Mouse (Mus musculus): ENCODE results near the gene Mylk. TPM values are rescaled to one million over a fixed set of nuclear protein-coding genes. Genes with fewer than 3 reads are reported as not detected.

Mylk gene
- polyA plus RNA-seq, 1 experiment from 2014 or later, result 144 TPM

GRCm38 (mm10) chr16:34950935-34951334 is 205.9 kb downstream of the Mylk start:
- Histone ChIP-seq H3K9me3 (ENCODE audit: control insufficient read depth, low read length) (no peaks in the 10 kb centered on the region), H3K4me1 (replicated peaks; ENCODE audit: control insufficient read depth, insufficient read depth, low read length) (peaks cover 10% of the 10 kb centered on the region; the same call in 1 of the 2 replicates), H3K9ac (ENCODE audit: low read length) (no peak overlapping the region), H3K27me3 (ENCODE audit: control insufficient read depth, insufficient read depth, low read depth, low read length) (no peaks in the 10 kb centered on the region), H3K4me2 (ENCODE audit: low read depth, low read length) (no peak overlapping the region), H3K27ac (ENCODE audit: low read length) (no peak overlapping the region), H3K36me3 (ENCODE audit: control insufficient read depth, insufficient read depth, low read length) (peaks cover 15% of the 10 kb centered on the region), H3K4me3 (ENCODE audit: low read length) (no peak overlapping the region)
- 85% methylated on average over 9 of the region's 9 CpGs for WGBS
- no peak for ATAC-seq (ENCODE audit: low read depth)

- 47% methylated on average over 5 of the region's 5 CpGs for WGBS
- Histone ChIP-seq H3K27me3 (ENCODE audit: control insufficient read depth, insufficient read depth, low read depth, low read length) (no peaks in the 10 kb centered on the region), H3K4me2 (ENCODE audit: low read depth, low read length) (no peak overlapping the region), H3K27ac (ENCODE audit: low read length) (peak overlapping the region; percentile 69), H3K9ac (ENCODE audit: low read length) (no peak overlapping the region), H3K4me1 (replicated peaks; ENCODE audit: control insufficient read depth, insufficient read depth, low read length) (peaks cover 10% of the 10 kb centered on the region; the same call in 1 of the 2 replicates), H3K4me3 (ENCODE audit: low read length) (no peak overlapping the region), H3K36me3 (ENCODE audit: control insufficient read depth, insufficient read depth, low read length) (peaks cover 24% of the 10 kb centered on the region), H3K9me3 (ENCODE audit: control insufficient read depth, low read length) (no peaks in the 10 kb centered on the region)
- peak; percentile 66 for ATAC-seq (ENCODE audit: low read depth)
Observed at GRCm38 (mm10) chr16:34952254-34952653, 207.2 kb downstream of the Mylk start.

DNA sequence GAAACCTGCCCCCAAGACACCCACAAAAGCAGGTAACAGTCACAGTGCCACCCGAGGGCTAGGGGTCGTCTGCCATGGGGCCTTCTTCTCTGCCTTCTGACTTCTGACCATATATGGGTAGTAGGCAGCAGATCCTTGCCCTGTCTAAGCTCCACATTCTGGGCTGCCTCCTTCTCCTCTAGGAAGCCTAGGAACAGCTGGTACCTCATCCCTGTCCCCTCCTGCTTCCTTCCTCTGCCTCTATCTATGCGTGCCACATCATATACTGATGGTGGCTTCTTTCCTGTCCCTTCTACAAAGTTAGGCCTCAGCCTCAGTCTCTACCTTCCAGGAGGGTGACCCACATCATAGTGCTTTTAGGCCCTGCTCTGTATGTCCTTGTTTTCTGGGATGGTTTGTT is 207.8 kb downstream of the Mylk start:
- H3K4me3 ChIP-seq (ENCODE audit: low read length), result no peak overlapping the region
- H3K27ac ChIP-seq (ENCODE audit: low read length), result peak overlapping the region; percentile 69
- 63% methylated on average over 3 of the region's 3 CpGs for WGBS
- H3K9ac ChIP-seq (ENCODE audit: low read length), result no peak overlapping the region
- H3K4me2 ChIP-seq (ENCODE audit: low read depth, low read length), result no peak overlapping the region
- H3K4me1 ChIP-seq (replicated peaks; ENCODE audit: control insufficient read depth, insufficient read depth, low read length), result peaks cover 13% of the 10 kb centered on the region; the same call in 1 of the 2 replicates
- no peaks in the 10 kb centered on the region for H3K9me3 ChIP-seq (ENCODE audit: control insufficient read depth, low read length)
- no peak for ATAC-seq (ENCODE audit: low read depth)
- no peaks in the 10 kb centered on the region for H3K27me3 ChIP-seq (ENCODE audit: control insufficient read depth, insufficient read depth, low read depth, low read length)
- peaks cover 24% of the 10 kb centered on the region for H3K36me3 ChIP-seq (ENCODE audit: control insufficient read depth, insufficient read depth, low read length)

- Histone ChIP-seq H3K4me1 (replicated peaks; ENCODE audit: control insufficient read depth, insufficient read depth, low read length) (peaks cover 17% of the 10 kb centered on the region), H3K27ac (ENCODE audit: low read length) (no peak overlapping the region; the same call in 1 of the 2 replicates), H3K9me3 (ENCODE audit: control insufficient read depth, low read length) (no peaks in the 10 kb centered on the region), H3K27me3 (ENCODE audit: control insufficient read depth, insufficient read depth, low read depth, low read length) (no peaks in the 10 kb centered on the region), H3K4me2 (ENCODE audit: low read depth, low read length) (no peak overlapping the region), H3K9ac (ENCODE audit: low read length) (no peak overlapping the region), H3K4me3 (ENCODE audit: low read length) (no peak overlapping the region), H3K36me3 (ENCODE audit: control insufficient read depth, insufficient read depth, low read length) (peaks cover 24% of the 10 kb centered on the region)
- WGBS, result 81% methylated on average over 10 of the region's 10 CpGs
- no peak for ATAC-seq (ENCODE audit: low read depth)
Observed at GRCm38 (mm10) chr16:34953501-34953900, 208.5 kb downstream of the Mylk start.

DNA sequence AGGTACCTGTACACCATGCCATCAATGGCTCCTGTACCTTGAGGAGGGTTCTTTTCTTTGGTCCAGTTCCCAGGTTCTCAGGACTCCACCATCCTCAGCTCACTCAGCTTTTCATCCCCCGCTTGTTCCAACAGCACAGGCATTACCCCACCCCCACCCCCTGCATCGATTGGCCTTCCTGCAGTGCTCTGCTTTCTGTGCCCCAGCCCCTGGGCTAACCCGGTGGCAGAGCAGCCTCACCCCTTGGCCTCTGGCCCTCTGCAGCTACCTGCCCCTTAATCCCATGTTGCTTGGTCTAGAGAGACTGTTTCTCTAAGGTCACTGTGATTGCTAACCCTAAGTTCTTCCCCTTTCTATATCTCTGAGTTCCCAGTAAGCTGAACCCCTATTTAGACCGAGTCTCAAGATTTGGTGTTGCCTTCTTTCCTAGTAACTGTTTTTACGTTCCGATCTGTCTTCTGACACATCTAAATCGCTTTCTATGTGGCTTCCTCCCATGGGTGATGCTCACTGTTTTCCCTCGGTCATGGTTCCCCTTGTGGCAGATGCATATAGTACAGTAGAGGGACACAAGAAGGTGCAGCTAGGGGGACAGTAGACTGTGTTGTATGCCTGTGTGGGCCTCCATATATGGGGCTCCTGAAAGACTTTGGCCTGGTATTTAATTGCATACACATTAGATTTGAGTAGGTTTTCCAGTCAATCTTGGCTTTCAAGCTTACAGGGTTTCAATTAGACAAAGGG is 212.6 kb downstream of the Mylk start:
- peaks cover 46% of the 10 kb centered on the region for H3K4me1 ChIP-seq (replicated peaks; ENCODE audit: control insufficient read depth, insufficient read depth, low read length)
- H3K4me2 ChIP-seq (ENCODE audit: low read depth, low read length), result no peak overlapping the region
- H3K27ac ChIP-seq (ENCODE audit: low read length), result peak overlapping the region; percentile 95
- no peak overlapping the region for H3K4me3 ChIP-seq (ENCODE audit: low read length)
- H3K27me3 ChIP-seq (ENCODE audit: control insufficient read depth, insufficient read depth, low read depth, low read length), result no peaks in the 10 kb centered on the region
- H3K36me3 ChIP-seq (ENCODE audit: control insufficient read depth, insufficient read depth, low read length), result peaks cover 24% of the 10 kb centered on the region
- ATAC-seq (ENCODE audit: low read depth), result no peak
- no peaks in the 10 kb centered on the region for H3K9me3 ChIP-seq (ENCODE audit: control insufficient read depth, low read length)
- H3K9ac ChIP-seq (ENCODE audit: low read length), result no peak overlapping the region
- WGBS, result 61% methylated on average over 8 of the region's 8 CpGs

DNA sequence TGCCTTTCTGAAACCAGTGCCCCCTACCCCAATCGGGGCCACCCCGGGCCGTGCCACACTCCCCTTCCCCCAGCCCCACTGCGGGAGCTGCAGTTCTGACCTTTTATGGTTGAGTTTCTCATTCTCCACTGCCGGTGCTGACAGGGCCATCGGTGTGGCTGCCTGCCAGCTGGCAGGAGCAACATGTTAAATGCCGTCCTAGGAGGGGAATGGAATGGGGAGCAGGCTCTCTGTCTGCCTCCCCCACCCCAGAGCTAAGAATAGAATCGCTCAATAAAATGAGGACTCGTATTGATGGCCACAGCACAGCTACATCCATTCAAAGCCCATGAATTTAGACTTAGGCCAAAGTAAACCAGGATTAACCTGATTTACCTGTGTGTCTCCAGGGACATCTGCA is 213.7 kb downstream of the Mylk start:
- 2% methylated on average over 9 of the region's 9 CpGs for WGBS

GRCm38 (mm10) chr16:34959261-34959660 is 214.3 kb downstream of the Mylk start:
- no peaks in the 10 kb centered on the region for H3K9me3 ChIP-seq (ENCODE audit: control insufficient read depth, low read length)
- H3K4me1 ChIP-seq (replicated peaks; ENCODE audit: control insufficient read depth, insufficient read depth, low read length), result peaks cover 55% of the 10 kb centered on the region
- ATAC-seq (ENCODE audit: low read depth), result peak; percentile 49
- peak overlapping the region; percentile 6; the same call in 1 of the 2 replicates for H3K4me2 ChIP-seq (ENCODE audit: low read depth, low read length)
- no peaks in the 10 kb centered on the region for H3K27me3 ChIP-seq (ENCODE audit: control insufficient read depth, insufficient read depth, low read depth, low read length)
- H3K9ac ChIP-seq (ENCODE audit: low read length), result peak overlapping the region; percentile 34
- WGBS, result 47% methylated on average over 5 of the region's 5 CpGs
- H3K36me3 ChIP-seq (ENCODE audit: control insufficient read depth, insufficient read depth, low read length), result peaks cover 21% of the 10 kb centered on the region
- no peak overlapping the region for H3K4me3 ChIP-seq (ENCODE audit: low read length)
- H3K27ac ChIP-seq (ENCODE audit: low read length), result peak overlapping the region; percentile 92

More for the DNA sequence above, 213.7 kb downstream of the Mylk start:
- H3K27ac ChIP-seq (ENCODE audit: low read length), result peak overlapping the region; percentile 95
- H3K9me3 ChIP-seq (ENCODE audit: control insufficient read depth, low read length), result no peaks in the 10 kb centered on the region
- peak overlapping the region; percentile 6; the same call in 1 of the 2 replicates for H3K4me2 ChIP-seq (ENCODE audit: low read depth, low read length)
- peaks cover 55% of the 10 kb centered on the region for H3K4me1 ChIP-seq (replicated peaks; ENCODE audit: control insufficient read depth, insufficient read depth, low read length)
- ATAC-seq (ENCODE audit: low read depth), result peak; percentile 91
- 0 out of 2 replicates have a peak overlapping the region, but pooled peaks have one; percentile 34 for H3K9ac ChIP-seq (ENCODE audit: low read length)
- peaks cover 17% of the 10 kb centered on the region; the same call in 1 of the 2 replicates for H3K36me3 ChIP-seq (ENCODE audit: control insufficient read depth, insufficient read depth, low read length)
- no peaks in the 10 kb centered on the region for H3K27me3 ChIP-seq (ENCODE audit: control insufficient read depth, insufficient read depth, low read depth, low read length)
- H3K4me3 ChIP-seq (ENCODE audit: low read length), result no peak overlapping the region

GRCm38 (mm10) chr16:34960243-34960642 is 215.2 kb downstream of the Mylk start:
- no peak for ATAC-seq (ENCODE audit: low read depth)
- Histone ChIP-seq H3K27ac (ENCODE audit: low read length) (peak overlapping the region; percentile 92), H3K4me3 (ENCODE audit: low read length) (no peak overlapping the region), H3K27me3 (ENCODE audit: control insufficient read depth, insufficient read depth, low read depth, low read length) (no peaks in the 10 kb centered on the region), H3K9ac (ENCODE audit: low read length) (peak overlapping the region; percentile 38), H3K4me2 (ENCODE audit: low read depth, low read length) (no peak overlapping the region), H3K4me1 (replicated peaks; ENCODE audit: control insufficient read depth, insufficient read depth, low read length) (peaks cover 55% of the 10 kb centered on the region), H3K9me3 (ENCODE audit: control insufficient read depth, low read length) (no peaks in the 10 kb centered on the region), H3K36me3 (ENCODE audit: control insufficient read depth, insufficient read depth, low read length) (peaks cover 14% of the 10 kb centered on the region)
- 70% methylated on average over 5 of the region's 5 CpGs for WGBS

DNA sequence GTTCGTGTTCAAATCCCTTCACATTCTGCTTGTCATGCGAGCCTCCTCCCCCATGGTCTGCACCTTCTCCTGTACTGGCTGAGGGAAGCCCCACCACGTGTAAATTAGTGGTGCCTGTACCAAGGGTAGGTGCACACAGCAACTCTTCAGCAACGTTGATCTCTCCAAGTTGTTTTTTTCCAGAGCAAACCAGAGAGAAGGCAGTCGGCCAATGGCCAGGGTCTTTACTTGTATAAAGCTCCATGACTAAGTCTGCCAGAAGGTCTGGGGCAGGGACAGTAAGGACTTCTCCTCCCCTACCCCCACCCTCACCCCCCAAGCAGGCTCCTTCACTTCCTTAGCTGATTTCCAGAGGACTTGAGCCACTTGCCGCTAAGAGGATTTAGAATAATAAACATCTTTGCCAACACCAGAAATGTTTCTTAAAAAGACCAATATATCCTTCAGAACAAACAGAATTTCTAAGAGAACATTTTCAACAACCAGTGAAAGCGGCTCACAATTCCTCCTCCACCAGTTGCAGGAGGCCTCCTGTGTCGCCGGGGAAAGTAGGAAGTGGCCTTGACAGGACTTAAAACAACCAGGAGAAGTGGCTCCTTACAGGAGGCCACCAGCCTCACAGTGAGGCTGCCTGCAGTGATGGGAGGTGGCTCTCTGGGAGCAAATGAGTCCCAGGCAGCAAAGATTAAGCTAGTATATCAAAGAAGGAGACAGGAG is 216.0 kb downstream of the Mylk start:
- 29% methylated on average over 9 of the region's 9 CpGs for WGBS
- ATAC-seq (ENCODE audit: low read depth), result no peak
- H3K9ac ChIP-seq (ENCODE audit: low read length), result peak overlapping the region; percentile 5; the same call in 1 of the 2 replicates
- H3K36me3 ChIP-seq (ENCODE audit: control insufficient read depth, insufficient read depth, low read length), result peaks cover 14% of the 10 kb centered on the region
- no peak overlapping the region for H3K4me2 ChIP-seq (ENCODE audit: low read depth, low read length)
- no peaks in the 10 kb centered on the region for H3K9me3 ChIP-seq (ENCODE audit: control insufficient read depth, low read length)
- H3K27me3 ChIP-seq (ENCODE audit: control insufficient read depth, insufficient read depth, low read depth, low read length), result no peaks in the 10 kb centered on the region
- H3K4me1 ChIP-seq (replicated peaks; ENCODE audit: control insufficient read depth, insufficient read depth, low read length), result peaks cover 63% of the 10 kb centered on the region
- no peak overlapping the region for H3K4me3 ChIP-seq (ENCODE audit: low read length)
- H3K27ac ChIP-seq (ENCODE audit: low read length), result peak overlapping the region; percentile 92

Measured in lung, embryonic 16.5 days (tissue).